Mouse (Mus musculus): Measurements from ENCODE around the gene Rabl3. TPM values are rescaled to one million over a fixed set of nuclear protein-coding genes. Genes with fewer than 3 reads are reported as not detected.

The Rabl3 gene
- 8.4 TPM for polyA plus RNA-seq (2012; fragmentation: generic; extraction: Trizol)
- long read RNA-seq, experiment 1, transcript Rabl3-201 (8 exons, 2,031 nt), result major isoform, 10 of 16 reads
- long read RNA-seq, experiment 1, partial matches to known transcripts, result 4 of 16 reads
- long read RNA-seq, experiment 1, other reads (novel, unspliced or antisense), result 2 of 16 reads
- long read RNA-seq, experiment 2, transcript Rabl3-201 (8 exons, 2,031 nt), result major isoform, 88 of 108 reads
- long read RNA-seq, experiment 2, partial matches to known transcripts, result 2 of 108 reads
- long read RNA-seq, experiment 2, other reads (novel, unspliced or antisense), result 15 of 108 reads

DNA sequence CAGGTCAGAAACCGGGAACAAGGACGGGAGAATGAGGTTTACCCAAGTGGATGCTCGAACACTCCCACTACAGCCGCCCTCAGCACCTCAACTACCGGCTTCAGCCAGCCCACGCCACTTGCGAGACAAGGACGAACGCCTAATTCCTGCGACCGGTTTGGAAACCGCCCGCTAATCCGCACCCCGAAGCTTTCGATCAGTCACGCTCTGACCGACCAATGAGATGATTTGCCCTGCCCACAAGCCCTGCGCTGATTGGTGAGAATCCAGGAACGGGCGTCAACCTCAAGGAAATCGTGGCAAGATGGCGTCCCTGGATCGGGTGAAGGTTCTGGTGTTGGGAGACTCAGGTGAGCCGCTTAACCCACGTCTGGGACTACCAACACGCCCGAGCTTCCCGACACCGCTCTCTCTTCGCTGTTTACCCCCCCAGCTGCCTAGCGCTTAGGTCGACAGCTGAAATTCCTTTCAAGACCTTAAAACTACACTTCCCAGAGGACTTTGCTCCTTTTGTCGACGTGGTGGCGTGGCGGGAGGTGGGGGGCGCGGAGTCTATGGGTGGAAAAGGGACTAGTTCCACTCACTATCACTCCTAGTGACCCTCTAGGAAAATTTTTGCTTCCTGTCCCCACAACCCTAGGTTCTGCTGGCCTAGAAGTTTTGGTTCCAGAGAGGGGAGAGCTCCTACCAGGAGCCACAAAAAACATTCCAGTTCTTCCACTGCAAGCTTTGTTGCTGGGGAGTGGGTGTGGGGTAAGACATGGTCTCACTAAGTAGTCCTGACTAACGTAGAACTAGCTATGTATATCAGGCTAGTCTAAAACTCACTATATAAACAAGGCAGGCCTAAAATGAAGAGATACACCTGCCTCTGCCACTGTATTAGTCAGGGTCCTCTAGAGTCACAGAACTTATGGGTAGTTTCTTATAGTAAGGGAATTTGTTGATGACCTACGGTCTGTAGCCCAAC is at the start of gene Rabl3, which contains the start of gene Gtf2e1:
Rabl3 (plus strand) TSS at position 275 of the 970 bp plus-strand sequence.
Gtf2e1 (minus strand) TSS at position 179 of the 970 bp plus-strand sequence.
- H3K79me3 ChIP-seq (ENCODE audit: low read depth), result peaks cover 15% of the 10 kb centered on the region
- peak within 1 kb of the TSS; percentile 87 for H3ac ChIP-seq (ENCODE audit: control insufficient read depth, insufficient read length, low read depth)
- peaks cover 13% of the 10 kb centered on the region for H3K36me3 ChIP-seq (ENCODE audit: control insufficient read depth, insufficient read depth)
- peak within 1 kb of the TSS; percentile 64 for H3K4me3 ChIP-seq (ENCODE audit: insufficient read depth, poor library complexity, severe bottlenecking)
- H3K27me3 ChIP-seq (ENCODE audit: control insufficient read depth, insufficient read depth, insufficient read length), result no peaks in the 10 kb centered on the region
- TF ChIP-seq USF1 (IDR thresholded peaks at IDR 0.05; ENCODE audit: low read depth) (no peak), MAX (IDR thresholded peaks at IDR 0.05) (peak; percentile 42)
- peaks cover 34% of the 10 kb centered on the region for H3K79me2 ChIP-seq (ENCODE audit: control insufficient read depth, insufficient read depth)

- H3K79me3 ChIP-seq (ENCODE audit: low read depth), result no peaks in the 10 kb centered on the region
- no peaks in the 10 kb centered on the region for H3K79me2 ChIP-seq (ENCODE audit: control insufficient read depth, insufficient read depth)
- no peak for TF ChIP-seq USF1 (IDR thresholded peaks at IDR 0.05; ENCODE audit: low read depth)
- TF ChIP-seq MYOD1 (IDR thresholded peaks at IDR 0.05; ENCODE audit: control insufficient read depth, insufficient read length, low read depth), result no peak
- TF ChIP-seq MYOG (IDR thresholded peaks at IDR 0.05; ENCODE audit: control insufficient read depth, extremely low read depth, insufficient read length), result no peak
- no peak for TF ChIP-seq MAX (IDR thresholded peaks at IDR 0.05)
- TF ChIP-seq FOSL1 (IDR thresholded peaks at IDR 0.05; ENCODE audit: insufficient read depth, low read length, poor library complexity, severe bottlenecking), result no peak
- no peak for TF ChIP-seq CTCF (IDR thresholded peaks at IDR 0.05; ENCODE audit: control insufficient read depth, insufficient read depth, insufficient read length)
- TF ChIP-seq CEBPB (IDR thresholded peaks at IDR 0.05; ENCODE audit: low read depth), result no peak
- H3K4me3 ChIP-seq (ENCODE audit: insufficient read depth, poor library complexity, severe bottlenecking), result no peak overlapping the region
- H3ac ChIP-seq (ENCODE audit: control insufficient read depth, insufficient read length, low read depth), result no peak overlapping the region
- no peaks in the 10 kb centered on the region for H3K36me3 ChIP-seq (ENCODE audit: control insufficient read depth, insufficient read depth)
- H3K27me3 ChIP-seq (ENCODE audit: control insufficient read depth, insufficient read depth, insufficient read length), result no peaks in the 10 kb centered on the region
These were observed 44.7 kb upstream of the Rabl3 start for GRCm38 (mm10) chr16:37495017-37495416.

DNA sequence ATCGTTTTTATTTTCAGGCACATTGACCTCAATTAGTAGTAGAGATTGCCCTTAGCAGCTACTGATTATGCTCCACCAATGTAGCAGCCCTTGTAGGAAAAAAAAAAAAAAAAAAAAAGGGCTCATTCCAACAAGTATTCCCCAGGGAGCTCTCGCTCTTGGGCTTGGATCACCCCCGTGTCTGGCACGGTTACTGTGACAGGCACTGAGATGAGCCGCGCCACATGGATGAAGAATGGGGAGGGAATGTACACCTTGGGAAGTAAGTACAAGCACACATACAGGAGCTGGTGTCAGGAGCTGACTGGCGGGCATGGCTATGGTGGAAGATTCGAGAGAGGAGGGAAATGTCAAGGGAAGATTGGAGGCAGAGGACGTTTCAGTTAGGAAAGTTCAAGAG is 41.1 kb upstream of the Rabl3 start:
- TF ChIP-seq FOSL1 (IDR thresholded peaks at IDR 0.05; ENCODE audit: insufficient read depth, low read length, poor library complexity, severe bottlenecking), result no peak
- no peak for TF ChIP-seq MYOD1 (IDR thresholded peaks at IDR 0.05; ENCODE audit: control insufficient read depth, insufficient read length, low read depth)
- no peak for TF ChIP-seq CTCF (IDR thresholded peaks at IDR 0.05; ENCODE audit: control insufficient read depth, insufficient read depth, insufficient read length)
- TF ChIP-seq MAX (IDR thresholded peaks at IDR 0.05), result no peak
- TF ChIP-seq USF1 (IDR thresholded peaks at IDR 0.05; ENCODE audit: low read depth), result no peak
- TF ChIP-seq CEBPB (IDR thresholded peaks at IDR 0.05; ENCODE audit: low read depth), result no peak
- no peak for TF ChIP-seq MYOG (IDR thresholded peaks at IDR 0.05; ENCODE audit: control insufficient read depth, extremely low read depth, insufficient read length)
- Histone ChIP-seq H3K79me3 (ENCODE audit: low read depth) (no peaks in the 10 kb centered on the region), H3K36me3 (ENCODE audit: control insufficient read depth, insufficient read depth) (no peaks in the 10 kb centered on the region), H3ac (ENCODE audit: control insufficient read depth, insufficient read length, low read depth) (no peak overlapping the region), H3K27me3 (ENCODE audit: control insufficient read depth, insufficient read depth, insufficient read length) (no peaks in the 10 kb centered on the region), H3K79me2 (ENCODE audit: control insufficient read depth, insufficient read depth) (no peaks in the 10 kb centered on the region), H3K4me3 (ENCODE audit: insufficient read depth, poor library complexity, severe bottlenecking) (no peak overlapping the region)

DNA sequence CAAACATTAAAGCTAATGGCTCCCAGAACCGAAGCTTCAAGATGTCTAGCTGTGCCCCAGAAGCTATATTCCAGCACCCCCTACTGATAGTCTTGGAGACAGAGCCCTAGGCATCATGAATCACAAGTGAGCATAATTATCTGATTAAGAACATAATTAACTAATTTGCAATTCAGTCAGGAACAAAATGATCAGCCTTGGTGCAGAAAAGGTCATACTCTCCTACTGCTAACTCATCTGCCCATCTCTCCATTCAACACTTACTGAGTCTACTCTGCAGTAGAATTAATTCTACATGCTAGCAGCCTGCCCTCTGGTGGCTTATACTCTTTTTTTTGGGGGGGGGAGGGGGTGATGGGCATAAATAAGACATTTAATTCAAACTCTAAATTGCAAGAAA is 35.2 kb upstream of the Rabl3 start:
- Histone ChIP-seq H3ac (ENCODE audit: control insufficient read depth, insufficient read length, low read depth) (no peak overlapping the region), H3K36me3 (ENCODE audit: control insufficient read depth, insufficient read depth) (peaks cover 3% of the 10 kb centered on the region), H3K27me3 (ENCODE audit: control insufficient read depth, insufficient read depth, insufficient read length) (no peaks in the 10 kb centered on the region), H3K79me3 (ENCODE audit: low read depth) (no peaks in the 10 kb centered on the region), H3K4me3 (ENCODE audit: insufficient read depth, poor library complexity, severe bottlenecking) (no peak overlapping the region), H3K79me2 (ENCODE audit: control insufficient read depth, insufficient read depth) (no peaks in the 10 kb centered on the region)
- no peak for TF ChIP-seq USF1 (IDR thresholded peaks at IDR 0.05; ENCODE audit: low read depth)
- TF ChIP-seq MAX (IDR thresholded peaks at IDR 0.05), result no peak
- no peak for TF ChIP-seq CTCF (IDR thresholded peaks at IDR 0.05; ENCODE audit: control insufficient read depth, insufficient read depth, insufficient read length)
- no peak for TF ChIP-seq MYOD1 (IDR thresholded peaks at IDR 0.05; ENCODE audit: control insufficient read depth, insufficient read length, low read depth)
- TF ChIP-seq FOSL1 (IDR thresholded peaks at IDR 0.05; ENCODE audit: insufficient read depth, low read length, poor library complexity, severe bottlenecking), result no peak
- TF ChIP-seq CEBPB (IDR thresholded peaks at IDR 0.05; ENCODE audit: low read depth), result no peak
- no peak for TF ChIP-seq MYOG (IDR thresholded peaks at IDR 0.05; ENCODE audit: control insufficient read depth, extremely low read depth, insufficient read length)

GRCm38 (mm10) chr16:37506751-37507150 is 32.9 kb upstream of the Rabl3 start:
- Histone ChIP-seq H3ac (ENCODE audit: control insufficient read depth, insufficient read length, low read depth) (no peak overlapping the region), H3K4me3 (ENCODE audit: insufficient read depth, poor library complexity, severe bottlenecking) (no peak overlapping the region), H3K79me3 (ENCODE audit: low read depth) (no peaks in the 10 kb centered on the region), H3K27me3 (ENCODE audit: control insufficient read depth, insufficient read depth, insufficient read length) (no peaks in the 10 kb centered on the region), H3K79me2 (ENCODE audit: control insufficient read depth, insufficient read depth) (no peaks in the 10 kb centered on the region), H3K36me3 (ENCODE audit: control insufficient read depth, insufficient read depth) (peaks cover 21% of the 10 kb centered on the region)
- no peak for TF ChIP-seq MYOG (IDR thresholded peaks at IDR 0.05; ENCODE audit: control insufficient read depth, extremely low read depth, insufficient read length)
- TF ChIP-seq USF1 (IDR thresholded peaks at IDR 0.05; ENCODE audit: low read depth), result no peak
- TF ChIP-seq MYOD1 (IDR thresholded peaks at IDR 0.05; ENCODE audit: control insufficient read depth, insufficient read length, low read depth), result no peak
